Mouse (Mus musculus) ovary, adult 18-20 months (tissue): Measurements from ENCODE around the gene Apex2.
"Not testable (repeated sequence)": the region's sequence is repeated elsewhere in the genome, so short reads cannot be mapped to it uniquely, and the experiment has no call there.

Source experiments
- DNase-seq: peaks from one replicate; pipeline ENCODE4 v3.0.0; 2022; ENCODE audit warnings: low spot score, mixed read lengths

The Apex2 gene

GRCm38 (mm10) chrX:150487811-150488210, 101.9 kb downstream of the Apex2 start:
- not testable (repeated sequence) for DNase-seq

- DNase-seq, result not testable (repeated sequence)
These were observed 103.2 kb downstream of the Apex2 start for GRCm38 (mm10) chrX:150486314-150487030.

GRCm38 (mm10) chrX:150477854-150478780, 111.6 kb downstream of the Apex2 start:
- peak; percentile 86 for DNase-seq

GRCm38 (mm10) chrX:150471416-150471815, 118.3 kb downstream of the Apex2 start:
- DNase-seq, result no peak
